Mouse (Mus musculus): ENCODE results near the gene Tex2. TPM values are rescaled to one million over a fixed set of nuclear protein-coding genes. Genes with fewer than 3 reads are reported as not detected.

The Tex2 gene
- polyA plus RNA-seq, 1 experiment from 2014 or later: 12.0 TPM

DNA sequence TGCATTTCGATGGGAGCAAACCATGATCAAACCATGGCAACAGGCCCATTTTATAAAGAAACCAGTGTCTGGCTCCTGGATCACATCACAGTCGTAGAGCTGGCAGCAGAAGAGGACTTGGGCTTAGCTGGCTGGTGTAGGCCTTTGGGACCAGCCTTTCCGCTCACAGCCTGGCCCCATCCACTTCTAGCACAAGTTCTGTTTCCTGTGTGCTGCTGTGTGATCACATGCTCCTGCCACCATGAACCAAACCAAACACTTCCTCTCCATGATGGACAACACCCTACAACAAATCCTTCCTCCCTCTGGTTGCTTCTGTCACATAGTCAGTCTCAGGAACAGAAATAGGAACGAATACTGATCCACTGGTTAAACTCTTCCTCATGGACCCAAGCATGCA lies 50.5 kb downstream of the Tex2 start:
- no peak for ATAC-seq (replicated peaks; ENCODE audit: insufficient number of reproducible peaks, insufficient read depth, low FRiP score, low read depth)
- no peak overlapping the region for H3K9ac ChIP-seq
- peaks cover 13% of the 10 kb centered on the region; the same call in 1 of the 2 replicates for H3K36me3 ChIP-seq
- H3K9me3 ChIP-seq (replicated peaks): no peaks in the 10 kb centered on the region
- H3K4me3 ChIP-seq: no peak overlapping the region
- H3K4me2 ChIP-seq: no peak overlapping the region
- WGBS: 74% methylated on average over 4 of the region's 4 CpGs
- no peaks in the 10 kb centered on the region for H3K27me3 ChIP-seq
- H3K27ac ChIP-seq: no peak overlapping the region
- peaks cover 34% of the 10 kb centered on the region for H3K4me1 ChIP-seq (replicated peaks)

DNA sequence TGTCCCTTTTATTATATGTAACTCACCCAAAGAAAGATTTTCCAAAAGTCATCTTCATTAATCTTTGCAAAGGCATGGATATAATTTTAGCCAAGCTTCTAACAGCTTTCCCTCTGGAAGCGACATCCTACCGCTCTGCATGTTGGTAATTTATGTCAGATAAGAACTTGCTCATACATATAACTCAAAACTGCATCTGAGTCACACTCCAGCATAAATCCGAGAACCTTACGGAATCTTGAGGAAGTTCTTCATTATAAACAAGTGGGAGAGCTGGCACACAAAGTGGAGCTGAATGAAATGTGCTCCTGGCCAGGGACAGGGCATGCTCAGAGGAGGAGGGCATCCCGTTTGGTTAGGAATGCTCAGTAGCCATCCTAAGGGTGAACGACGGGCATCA lies 53.5 kb downstream of the Tex2 start:
- H3K4me1 ChIP-seq (replicated peaks): peaks cover 52% of the 10 kb centered on the region
- H3K4me3 ChIP-seq: no peak overlapping the region
- 77% methylated on average over 7 of the region's 7 CpGs for WGBS
- H3K27ac ChIP-seq: no peak overlapping the region
- H3K27me3 ChIP-seq: no peaks in the 10 kb centered on the region
- ATAC-seq (replicated peaks; ENCODE audit: insufficient number of reproducible peaks, insufficient read depth, low FRiP score, low read depth): no peak
- H3K36me3 ChIP-seq: no peaks in the 10 kb centered on the region
- no peak overlapping the region for H3K9ac ChIP-seq
- no peak overlapping the region for H3K4me2 ChIP-seq
- no peaks in the 10 kb centered on the region for H3K9me3 ChIP-seq (replicated peaks)

DNA sequence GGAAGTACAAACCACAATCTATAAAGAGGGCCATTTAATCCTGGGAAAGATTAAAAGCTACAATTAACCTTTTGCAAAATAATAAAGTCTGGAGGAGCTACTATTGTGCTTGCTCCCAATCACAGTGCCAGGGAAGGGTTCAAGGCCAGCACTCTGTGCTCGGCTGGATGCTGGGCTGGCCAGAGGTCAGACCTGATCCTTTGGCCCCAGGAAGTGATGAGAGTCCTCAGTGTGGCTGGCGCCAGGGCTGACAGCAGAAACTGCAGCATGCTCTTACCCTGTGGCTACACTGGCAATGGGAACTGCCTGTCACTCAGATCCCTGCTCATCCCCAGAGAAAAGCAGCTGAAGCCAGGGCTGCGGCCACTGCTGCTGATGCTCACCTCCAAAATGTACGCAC lies 55.2 kb downstream of the Tex2 start:
- WGBS: 68% methylated on average over 4 of the region's 4 CpGs
- no peak overlapping the region for H3K27ac ChIP-seq
- no peaks in the 10 kb centered on the region for H3K9me3 ChIP-seq (replicated peaks)
- no peak overlapping the region for H3K4me3 ChIP-seq
- no peak for ATAC-seq (replicated peaks; ENCODE audit: insufficient number of reproducible peaks, insufficient read depth, low FRiP score, low read depth)
- no peaks in the 10 kb centered on the region for H3K27me3 ChIP-seq
- H3K4me2 ChIP-seq: no peak overlapping the region
- no peaks in the 10 kb centered on the region for H3K36me3 ChIP-seq
- peaks cover 38% of the 10 kb centered on the region for H3K4me1 ChIP-seq (replicated peaks)
- H3K9ac ChIP-seq: no peak overlapping the region

DNA sequence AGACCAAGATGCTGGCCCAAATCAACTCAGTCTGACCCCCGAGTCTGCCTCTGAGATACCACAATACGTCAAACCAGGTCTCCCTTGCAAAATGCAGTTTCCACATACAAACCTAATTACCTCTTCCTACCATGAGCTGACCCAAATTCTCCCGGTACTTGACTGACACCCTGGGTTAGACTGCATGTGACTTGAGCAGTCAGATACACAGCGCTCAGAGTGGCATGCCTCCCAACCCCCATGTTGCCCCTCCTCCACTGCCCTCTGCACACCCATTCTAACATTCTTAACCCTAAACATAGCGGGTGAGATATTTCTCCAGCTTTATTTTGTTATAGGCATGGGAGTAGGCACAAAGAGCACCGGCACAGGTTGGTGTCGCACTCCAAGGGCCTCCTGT lies 55.8 kb downstream of the Tex2 start:
- Histone ChIP-seq H3K4me3 (no peak overlapping the region), H3K36me3 (no peaks in the 10 kb centered on the region), H3K9ac (no peak overlapping the region), H3K9me3 (replicated peaks) (no peaks in the 10 kb centered on the region), H3K4me1 (replicated peaks) (peaks cover 32% of the 10 kb centered on the region), H3K27me3 (no peaks in the 10 kb centered on the region), H3K4me2 (no peak overlapping the region), H3K27ac (no peak overlapping the region)
- no peak for ATAC-seq (replicated peaks; ENCODE audit: insufficient number of reproducible peaks, insufficient read depth, low FRiP score, low read depth)
- 66% methylated on average over 7 of the region's 7 CpGs for WGBS

DNA sequence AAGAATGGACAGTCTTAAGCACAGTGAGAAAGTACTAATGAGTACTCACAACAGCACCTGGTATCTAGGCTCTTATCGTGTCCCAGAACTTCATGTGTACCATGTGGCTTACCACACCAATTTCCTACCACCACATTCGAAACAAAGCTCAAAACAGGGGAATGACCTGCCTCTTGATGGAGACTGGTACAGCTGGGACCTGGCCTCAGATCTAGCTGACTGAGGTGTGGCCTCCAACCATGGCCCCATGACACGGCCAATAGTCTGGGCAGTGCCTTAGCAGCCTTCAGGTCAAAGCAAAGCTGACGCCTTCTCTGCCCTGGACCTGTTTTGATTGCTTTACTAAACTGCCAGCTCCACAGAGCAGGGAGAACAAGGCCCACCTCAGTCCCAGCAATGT lies 56.5 kb downstream of the Tex2 start:
- Histone ChIP-seq H3K9ac (no peak overlapping the region), H3K27ac (no peak overlapping the region), H3K9me3 (replicated peaks) (no peaks in the 10 kb centered on the region), H3K4me1 (replicated peaks) (peaks cover 31% of the 10 kb centered on the region), H3K36me3 (no peaks in the 10 kb centered on the region), H3K4me3 (no peak overlapping the region), H3K4me2 (no peak overlapping the region), H3K27me3 (no peaks in the 10 kb centered on the region)
- WGBS: 61% methylated on average over 4 of the region's 4 CpGs
- ATAC-seq (replicated peaks; ENCODE audit: insufficient number of reproducible peaks, insufficient read depth, low FRiP score, low read depth): no peak

DNA sequence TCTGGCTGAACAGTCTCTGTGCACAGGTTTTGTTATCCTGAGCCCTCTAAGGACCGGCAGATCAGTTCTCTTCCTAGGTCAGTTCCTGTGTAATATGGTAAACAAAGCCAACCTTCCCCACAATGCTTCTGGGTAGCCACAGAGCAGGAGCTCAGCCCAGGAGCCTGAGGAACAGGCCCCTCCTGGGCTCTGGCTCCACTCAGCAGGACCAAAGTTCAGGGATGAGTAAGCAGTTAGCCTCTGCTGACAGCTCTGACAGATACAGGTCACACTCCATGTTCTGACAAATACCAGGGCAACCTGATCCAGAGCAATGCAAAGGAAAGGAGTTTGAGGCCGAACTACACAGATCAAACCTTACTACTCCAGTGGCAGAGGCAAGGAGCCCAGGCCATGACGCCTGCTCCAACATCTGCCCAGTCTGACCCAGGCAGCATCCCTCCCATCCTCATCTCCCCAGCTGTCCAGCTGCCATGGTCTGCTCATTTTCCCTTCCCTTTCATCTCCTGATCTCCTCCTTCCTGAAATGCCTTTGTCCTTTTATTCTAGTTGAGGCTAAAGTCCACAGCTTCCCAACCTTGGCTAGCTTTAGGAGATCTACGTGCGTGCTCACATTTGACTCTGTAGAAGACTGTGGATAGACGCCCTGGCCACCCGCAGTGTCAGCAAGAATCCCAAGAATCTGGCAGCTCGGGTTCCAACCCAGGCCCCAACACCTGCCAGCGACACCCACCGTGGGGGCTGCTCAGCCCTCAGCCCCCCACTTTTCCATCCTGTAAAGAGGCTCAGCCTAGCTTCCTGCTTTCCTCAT lies 57.2 kb downstream of the Tex2 start:
- no peaks in the 10 kb centered on the region for H3K27me3 ChIP-seq
- ATAC-seq (replicated peaks; ENCODE audit: insufficient number of reproducible peaks, insufficient read depth, low FRiP score, low read depth): peak; percentile 61
- H3K9ac ChIP-seq: no peak overlapping the region
- peaks cover 31% of the 10 kb centered on the region for H3K4me1 ChIP-seq (replicated peaks)
- 31% methylated on average over 10 of the region's 10 CpGs for WGBS
- H3K27ac ChIP-seq: peak overlapping the region; percentile 10; the same call in 1 of the 2 replicates
- H3K4me3 ChIP-seq: no peak overlapping the region
- no peaks in the 10 kb centered on the region for H3K36me3 ChIP-seq
- H3K4me2 ChIP-seq: no peak overlapping the region
- H3K9me3 ChIP-seq (replicated peaks): no peaks in the 10 kb centered on the region

DNA sequence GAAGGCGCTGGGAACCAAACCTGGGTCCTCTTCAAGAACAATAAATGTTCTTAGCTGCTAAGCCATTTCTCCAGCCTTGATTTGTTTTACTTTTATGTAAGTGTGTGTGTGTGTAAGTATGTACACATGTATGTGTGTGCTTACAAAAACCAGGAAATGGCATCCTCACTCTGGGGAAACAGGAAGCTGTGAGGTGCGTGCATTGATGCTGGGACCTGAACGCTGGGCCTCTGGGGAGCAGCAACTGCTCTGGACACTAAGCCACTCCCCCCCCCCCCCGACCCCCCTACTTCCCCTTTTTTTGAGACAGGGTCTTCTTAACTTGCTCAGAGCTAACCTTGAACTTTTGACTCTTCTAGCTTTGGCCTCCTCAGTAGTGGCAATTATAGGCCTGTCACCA lies 62.8 kb downstream of the Tex2 start:
- H3K4me2 ChIP-seq: no peak overlapping the region
- H3K4me1 ChIP-seq (replicated peaks): peaks cover 16% of the 10 kb centered on the region
- ATAC-seq (replicated peaks; ENCODE audit: insufficient number of reproducible peaks, insufficient read depth, low FRiP score, low read depth): no peak
- H3K9ac ChIP-seq: no peak overlapping the region
- H3K36me3 ChIP-seq: peaks cover 15% of the 10 kb centered on the region; the same call in 1 of the 2 replicates
- H3K27ac ChIP-seq: no peak overlapping the region
- no peaks in the 10 kb centered on the region for H3K27me3 ChIP-seq
- WGBS: 93% methylated on average over 4 of the region's 4 CpGs
- no peaks in the 10 kb centered on the region for H3K9me3 ChIP-seq (replicated peaks)
- no peak overlapping the region for H3K4me3 ChIP-seq

DNA sequence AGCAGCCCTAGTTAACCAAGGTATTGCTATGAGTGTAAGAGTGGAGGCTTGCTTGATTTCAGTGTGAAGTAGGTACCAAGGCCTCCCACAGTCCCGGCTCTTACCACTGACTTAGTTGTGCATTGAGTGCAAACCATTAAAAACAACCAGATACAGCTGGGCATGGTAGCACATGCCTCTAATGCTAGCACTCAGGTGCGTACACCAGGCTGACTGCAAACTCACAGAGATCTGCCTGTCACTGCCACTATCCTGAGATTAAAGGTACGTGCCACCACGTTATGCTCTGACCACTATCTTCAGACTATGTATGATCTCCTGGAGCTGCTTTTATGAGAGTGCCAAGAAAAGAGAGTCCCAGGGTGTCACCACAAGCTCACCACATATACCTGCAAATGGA lies 67.1 kb downstream of the Tex2 start:
- no peak overlapping the region for H3K27ac ChIP-seq
- peaks cover 8% of the 10 kb centered on the region for H3K4me1 ChIP-seq (replicated peaks)
- no peaks in the 10 kb centered on the region for H3K27me3 ChIP-seq
- WGBS: 86% methylated on average over 4 of the region's 4 CpGs
- H3K4me3 ChIP-seq: no peak overlapping the region
- no peak overlapping the region for H3K9ac ChIP-seq
- no peak for ATAC-seq (replicated peaks; ENCODE audit: insufficient number of reproducible peaks, insufficient read depth, low FRiP score, low read depth)
- no peak overlapping the region for H3K4me2 ChIP-seq
- H3K36me3 ChIP-seq: peaks cover 26% of the 10 kb centered on the region
- no peaks in the 10 kb centered on the region for H3K9me3 ChIP-seq (replicated peaks)

DNA sequence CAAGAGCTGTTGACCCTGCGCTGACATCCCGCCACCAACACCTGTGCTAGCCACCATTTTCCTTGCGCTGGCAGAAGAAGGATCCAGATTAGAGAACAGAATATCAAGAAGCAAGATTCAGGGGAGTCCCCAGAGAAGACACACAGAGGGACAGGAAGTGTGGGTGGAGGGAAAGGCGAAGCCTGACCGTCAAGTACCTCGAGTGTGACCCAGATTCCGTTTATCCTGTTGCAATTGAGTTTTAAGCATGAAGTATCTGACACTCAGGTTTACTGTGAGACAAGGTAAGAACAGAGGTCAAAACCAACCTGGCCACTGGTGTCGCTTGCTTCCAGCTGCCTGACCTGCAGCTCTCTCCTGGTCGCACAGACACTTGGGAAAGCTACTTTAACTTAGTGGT lies 68.3 kb downstream of the Tex2 start:
- no peak overlapping the region for H3K4me2 ChIP-seq
- no peaks in the 10 kb centered on the region for H3K9me3 ChIP-seq (replicated peaks)
- no peak for ATAC-seq (replicated peaks; ENCODE audit: insufficient number of reproducible peaks, insufficient read depth, low FRiP score, low read depth)
- no peak overlapping the region for H3K9ac ChIP-seq
- peaks cover 8% of the 10 kb centered on the region for H3K4me1 ChIP-seq (replicated peaks)
- H3K27me3 ChIP-seq: no peaks in the 10 kb centered on the region
- peaks cover 26% of the 10 kb centered on the region for H3K36me3 ChIP-seq
- H3K4me3 ChIP-seq: no peak overlapping the region
- H3K27ac ChIP-seq: no peak overlapping the region
- WGBS: 86% methylated on average over 9 of the region's 9 CpGs

DNA sequence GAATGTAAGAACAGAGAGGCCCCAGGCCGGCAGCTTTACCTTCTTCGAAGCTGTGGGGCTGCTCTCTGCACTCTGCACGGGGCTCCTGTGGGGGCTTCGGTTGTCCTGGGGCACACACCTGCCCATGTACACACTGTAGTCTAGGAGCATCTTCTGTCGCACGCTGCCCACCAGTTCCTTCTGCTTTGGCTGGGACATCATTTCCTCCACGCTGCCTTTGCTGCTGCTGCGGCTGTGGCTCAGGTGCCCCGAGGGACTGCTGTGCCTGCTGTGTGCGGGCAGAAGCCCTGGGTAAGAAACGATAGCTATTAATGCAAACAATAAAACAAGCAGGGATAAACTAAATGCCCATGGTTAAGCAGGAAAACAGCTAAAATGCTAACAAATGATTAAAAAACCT lies 69.1 kb downstream of the Tex2 start:
- Histone ChIP-seq H3K9me3 (replicated peaks) (no peaks in the 10 kb centered on the region), H3K27ac (no peak overlapping the region), H3K4me1 (replicated peaks) (peaks cover 8% of the 10 kb centered on the region), H3K4me2 (no peak overlapping the region), H3K9ac (no peak overlapping the region), H3K4me3 (no peak overlapping the region), H3K36me3 (peaks cover 26% of the 10 kb centered on the region), H3K27me3 (no peaks in the 10 kb centered on the region)
- ATAC-seq (replicated peaks; ENCODE audit: insufficient number of reproducible peaks, insufficient read depth, low FRiP score, low read depth): no peak
- 91% methylated on average over 11 of the region's 11 CpGs for WGBS

DNA sequence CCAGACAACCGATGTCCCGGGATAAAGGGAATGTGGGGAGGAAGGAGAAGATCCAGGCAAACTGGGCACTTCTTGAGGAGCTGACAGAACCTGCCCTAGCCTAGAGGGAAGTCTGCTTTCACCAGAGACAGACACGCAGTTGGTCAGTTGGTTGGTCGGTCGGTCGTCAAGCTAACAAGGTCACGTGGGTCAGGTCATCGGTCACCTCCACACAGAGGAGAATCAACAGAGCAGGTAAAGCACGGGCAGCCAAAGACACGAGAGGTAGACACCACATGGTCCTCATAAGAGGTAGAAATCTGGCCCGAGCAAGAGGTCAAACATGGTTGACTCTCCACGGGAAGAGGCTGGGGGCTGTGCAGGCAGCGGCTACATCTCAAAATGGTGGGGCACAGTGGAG lies 70.2 kb downstream of the Tex2 start:
- 89% methylated on average over 13 of the region's 13 CpGs for WGBS
- H3K27me3 ChIP-seq: no peaks in the 10 kb centered on the region
- no peak overlapping the region for H3K27ac ChIP-seq
- no peak overlapping the region for H3K4me2 ChIP-seq
- ATAC-seq (replicated peaks; ENCODE audit: insufficient number of reproducible peaks, insufficient read depth, low FRiP score, low read depth): no peak
- H3K4me3 ChIP-seq: no peak overlapping the region
- H3K9me3 ChIP-seq (replicated peaks): no peaks in the 10 kb centered on the region
- peaks cover 8% of the 10 kb centered on the region for H3K4me1 ChIP-seq (replicated peaks)
- peaks cover 20% of the 10 kb centered on the region for H3K36me3 ChIP-seq
- no peak overlapping the region for H3K9ac ChIP-seq

DNA sequence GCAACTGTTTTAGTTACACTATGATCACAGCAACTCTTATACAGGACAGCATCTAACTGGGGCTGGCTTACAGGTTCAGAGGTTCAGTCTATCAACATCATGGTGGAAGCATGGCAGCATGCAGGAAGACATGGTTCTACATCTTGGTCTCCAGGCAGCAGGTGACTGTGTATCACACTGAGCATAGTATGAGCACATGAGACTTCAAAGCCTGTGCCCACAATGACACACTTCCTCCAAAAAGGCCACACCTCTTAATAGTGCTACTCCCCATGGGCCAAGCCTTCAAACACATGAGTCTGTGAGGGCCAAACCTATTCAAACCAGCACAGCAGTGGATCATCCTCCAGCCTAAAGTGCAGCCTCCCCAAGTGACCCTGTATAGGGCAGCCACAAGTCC lies 70.8 kb downstream of the Tex2 start:
- Histone ChIP-seq H3K4me3 (no peak overlapping the region), H3K4me2 (no peak overlapping the region), H3K9ac (no peak overlapping the region), H3K27ac (no peak overlapping the region), H3K4me1 (replicated peaks) (peaks cover 8% of the 10 kb centered on the region), H3K9me3 (replicated peaks) (no peaks in the 10 kb centered on the region), H3K27me3 (no peaks in the 10 kb centered on the region), H3K36me3 (peaks cover 19% of the 10 kb centered on the region)
- no peak for ATAC-seq (replicated peaks; ENCODE audit: insufficient number of reproducible peaks, insufficient read depth, low FRiP score, low read depth)

All from heart, embryonic 15.5 days (tissue).